Mouse (Mus musculus) ovary, postnatal 10 days (tissue): Measurements from ENCODE around the gene Myo3a.
"Not testable (repeated sequence)": the region's sequence is repeated elsewhere in the genome, so short reads cannot be mapped to it uniquely, and the experiment has no call there.

Experiments
- DNase-seq: peaks from one replicate; pipeline ENCODE4 v3.0.0; 2022; ENCODE audit warnings: low spot score

Myo3a gene

DNA sequence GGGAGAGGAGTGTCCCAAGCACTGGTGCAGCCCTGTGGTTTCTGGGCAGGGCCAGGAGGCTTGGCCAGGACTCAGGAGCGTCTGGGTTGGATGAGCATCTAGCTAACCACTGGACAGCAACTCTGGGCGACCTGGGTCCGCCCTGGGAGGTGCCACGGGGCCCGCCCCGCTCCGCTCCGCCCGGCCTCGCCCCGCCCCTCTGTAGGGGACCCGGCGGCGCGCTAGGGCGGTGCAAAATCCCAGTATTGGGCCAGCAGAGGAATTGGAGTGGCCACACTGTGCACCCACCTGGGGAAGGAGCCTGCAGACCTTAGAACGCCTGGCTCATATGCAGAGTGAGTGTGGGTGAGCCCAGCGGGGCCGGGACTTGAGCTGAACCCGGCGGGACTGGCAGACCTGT is at the start of gene Myo3a:
TSS of gene Myo3a (plus strand) at position 196 of the 400 bp plus-strand sequence.
- no peak for DNase-seq

DNA sequence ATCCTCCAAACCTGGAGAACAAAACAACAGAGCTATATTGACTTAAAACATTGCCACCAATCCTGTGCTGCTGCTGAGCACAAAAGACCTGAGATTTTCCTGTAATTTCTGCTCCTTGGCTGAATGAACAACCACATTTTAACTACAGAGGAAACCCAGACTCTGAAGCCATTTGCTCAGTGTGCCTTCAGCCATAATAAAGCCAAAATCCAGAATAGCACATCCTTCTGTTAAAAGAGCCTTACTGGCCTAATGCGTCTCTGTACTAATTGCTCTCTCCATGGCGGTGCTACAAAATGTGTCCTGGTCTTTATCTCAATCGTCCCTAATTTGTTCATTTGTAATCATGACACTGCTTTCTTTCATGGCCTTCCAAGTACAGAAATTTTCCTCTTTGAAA is 23.2 kb downstream of the Myo3a start:
- DNase-seq, result no peak

- DNase-seq, result no peak
Measured at GRCm38 (mm10) chr2:22251045-22251444, 23.7 kb downstream of the Myo3a start.

DNA sequence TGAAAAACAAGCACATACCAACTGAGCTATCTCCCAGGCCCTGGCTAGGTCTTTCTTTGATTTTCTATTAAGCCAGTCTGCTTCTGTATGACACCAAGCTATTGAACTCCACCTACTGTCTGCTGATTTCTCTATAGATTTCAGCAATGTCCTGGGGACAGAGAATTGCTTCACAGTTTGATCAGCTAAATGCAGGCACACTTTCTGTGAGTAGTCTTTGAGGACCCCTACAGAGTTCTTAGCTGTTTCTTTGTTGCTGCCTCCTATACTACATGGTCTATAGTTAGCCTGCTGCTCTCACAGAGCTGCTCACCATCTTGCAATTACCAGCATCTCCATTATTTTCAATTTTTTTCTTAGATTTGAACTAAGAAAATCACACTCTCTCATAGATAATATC is 28.3 kb downstream of the Myo3a start:
- no peak for DNase-seq

DNA sequence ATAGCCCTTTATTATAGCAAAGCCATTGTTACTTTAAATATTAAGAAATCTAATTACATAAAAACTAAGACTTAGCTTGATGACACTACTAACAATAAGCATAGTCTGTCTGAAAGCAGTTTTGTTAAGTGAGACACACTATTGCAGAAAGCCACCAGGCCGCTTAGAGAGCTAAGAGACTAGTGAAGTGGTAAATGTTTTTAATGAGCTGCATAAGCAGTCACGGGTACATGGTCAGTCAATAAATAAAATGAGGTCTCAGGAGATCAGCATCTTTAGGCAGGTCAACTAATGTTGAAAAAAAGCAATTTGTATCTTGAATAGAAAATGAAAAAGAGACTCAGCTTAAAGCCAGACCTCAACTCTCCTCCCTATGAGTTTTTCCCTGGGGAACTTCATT is 44.3 kb downstream of the Myo3a start:
- DNase-seq, result no peak

GRCm38 (mm10) chr2:22285366-22285765 is 58.1 kb downstream of the Myo3a start:
- DNase-seq, result no peak

DNA sequence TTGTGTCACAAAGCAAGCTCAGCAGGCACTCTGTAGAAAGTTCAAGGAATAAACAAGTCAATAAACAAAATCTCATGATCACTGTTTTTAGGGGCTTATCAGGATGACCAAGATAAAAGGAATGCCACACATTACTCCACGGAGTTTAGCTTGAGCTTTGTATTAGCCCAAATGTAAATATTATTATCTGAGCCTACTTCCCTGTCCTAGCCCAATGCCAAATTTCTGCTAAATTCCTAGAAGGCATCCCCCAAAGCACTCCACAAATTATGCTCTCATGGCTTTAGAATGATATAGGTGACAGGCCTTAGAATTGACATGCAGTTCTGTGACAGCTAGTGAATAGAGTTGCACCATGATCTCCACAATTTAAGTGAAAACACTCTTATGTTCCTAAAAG is 58.5 kb downstream of the Myo3a start:
- DNase-seq, result no peak

DNA sequence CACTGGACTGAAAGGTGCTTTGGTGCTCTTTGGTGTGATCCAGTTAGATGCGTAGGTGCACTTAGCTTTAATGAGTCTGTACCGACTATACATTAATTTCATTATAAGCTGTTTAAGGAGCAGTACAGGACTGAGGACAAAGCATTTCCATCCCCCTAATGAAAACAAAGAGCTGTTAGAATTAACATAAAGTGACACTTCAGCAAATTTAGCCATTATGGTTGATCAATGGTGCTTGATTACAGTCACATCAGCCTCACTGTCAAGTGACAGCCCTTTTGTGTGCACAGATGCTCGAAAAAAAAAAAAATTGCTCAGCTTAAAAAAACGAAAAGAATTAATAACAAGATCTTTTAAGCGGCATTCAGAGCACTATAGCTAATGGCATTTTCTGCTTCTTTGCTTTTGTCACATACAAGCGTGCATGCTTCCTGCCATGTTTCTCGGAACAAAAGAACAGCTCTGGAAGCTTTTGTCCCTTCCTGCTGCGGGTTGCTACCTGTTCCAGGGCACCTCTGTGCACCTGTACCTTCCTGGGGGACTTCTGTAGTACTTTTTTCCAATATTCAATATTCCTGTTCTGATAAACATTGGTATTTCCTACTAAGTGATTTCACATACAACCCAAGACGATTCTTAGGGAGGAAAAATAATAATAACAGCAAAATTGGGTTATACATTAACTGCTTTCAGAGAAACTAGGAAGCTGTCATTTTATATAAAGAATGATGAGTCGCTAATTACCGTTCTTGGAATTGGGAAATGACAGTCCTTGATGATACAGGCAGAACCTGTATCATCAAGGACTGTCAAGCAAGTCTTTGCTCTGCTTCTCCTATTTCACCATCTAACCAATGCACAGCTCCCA is 66.5 kb downstream of the Myo3a start:
- DNase-seq, result no peak

GRCm38 (mm10) chr2:22294447-22294738 is 67.1 kb downstream of the Myo3a start:
- no peak for DNase-seq

DNA sequence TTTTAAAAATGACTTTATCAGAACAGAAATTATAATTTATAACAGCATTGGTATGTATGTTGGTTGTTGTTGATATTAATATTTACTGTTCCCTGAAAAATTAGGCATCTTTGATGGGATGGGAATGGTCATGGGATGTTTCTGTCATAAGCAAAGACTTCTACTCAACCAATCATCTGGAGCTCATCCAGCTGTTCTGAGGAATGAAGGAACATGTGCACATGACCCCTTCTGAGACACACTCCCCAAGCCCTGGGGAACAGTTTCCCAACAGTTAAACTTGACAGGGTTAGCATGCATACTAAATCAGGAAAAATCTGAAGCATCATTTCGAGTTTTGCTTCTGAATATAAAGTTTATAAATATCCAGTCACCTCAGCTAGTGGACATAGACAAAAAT is 70.6 kb downstream of the Myo3a start:
- no peak for DNase-seq

- DNase-seq, result no peak
Measured at GRCm38 (mm10) chr2:22338269-22338857, 111.1 kb downstream of the Myo3a start.

DNA sequence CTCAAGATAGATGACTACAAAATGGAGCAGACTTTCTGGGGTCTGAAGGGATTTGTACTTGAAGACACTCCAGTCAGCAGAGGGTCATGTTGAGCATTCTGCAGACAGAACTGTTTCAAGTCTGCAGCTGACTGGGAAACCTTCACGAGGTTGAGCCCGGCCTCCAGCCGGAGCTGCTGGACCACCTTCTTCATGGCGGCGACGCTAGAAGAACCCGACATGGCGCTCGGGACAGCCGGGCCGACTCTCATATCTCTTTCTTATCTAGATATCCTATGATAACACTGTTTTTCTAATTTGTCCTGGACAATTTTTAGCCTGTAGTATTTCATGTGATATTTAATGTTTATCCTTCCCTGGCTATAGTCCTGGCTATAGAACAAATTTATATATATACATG is 183.2 kb downstream of the Myo3a start:
- DNase-seq, result not testable (repeated sequence)

DNA sequence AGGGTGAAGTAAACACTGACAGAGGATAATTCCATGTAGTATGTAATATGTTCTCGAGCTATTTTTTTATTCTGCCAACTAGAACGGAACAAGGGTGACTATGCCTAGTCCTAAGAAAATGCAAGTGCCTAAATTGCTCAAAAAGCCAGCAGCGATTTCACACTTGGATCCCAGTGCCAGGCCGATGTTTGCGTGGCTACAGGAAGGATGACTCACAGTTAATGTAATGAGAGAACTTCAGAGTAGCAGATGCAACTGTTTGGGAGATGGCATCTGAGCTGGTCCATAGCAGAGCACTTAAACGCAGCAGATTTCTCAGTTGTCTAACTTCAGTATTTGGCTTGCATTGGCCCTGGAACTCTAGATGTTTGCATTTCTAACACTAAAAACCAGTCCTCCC is 321.1 kb downstream of the Myo3a start:
- DNase-seq, result no peak

DNA sequence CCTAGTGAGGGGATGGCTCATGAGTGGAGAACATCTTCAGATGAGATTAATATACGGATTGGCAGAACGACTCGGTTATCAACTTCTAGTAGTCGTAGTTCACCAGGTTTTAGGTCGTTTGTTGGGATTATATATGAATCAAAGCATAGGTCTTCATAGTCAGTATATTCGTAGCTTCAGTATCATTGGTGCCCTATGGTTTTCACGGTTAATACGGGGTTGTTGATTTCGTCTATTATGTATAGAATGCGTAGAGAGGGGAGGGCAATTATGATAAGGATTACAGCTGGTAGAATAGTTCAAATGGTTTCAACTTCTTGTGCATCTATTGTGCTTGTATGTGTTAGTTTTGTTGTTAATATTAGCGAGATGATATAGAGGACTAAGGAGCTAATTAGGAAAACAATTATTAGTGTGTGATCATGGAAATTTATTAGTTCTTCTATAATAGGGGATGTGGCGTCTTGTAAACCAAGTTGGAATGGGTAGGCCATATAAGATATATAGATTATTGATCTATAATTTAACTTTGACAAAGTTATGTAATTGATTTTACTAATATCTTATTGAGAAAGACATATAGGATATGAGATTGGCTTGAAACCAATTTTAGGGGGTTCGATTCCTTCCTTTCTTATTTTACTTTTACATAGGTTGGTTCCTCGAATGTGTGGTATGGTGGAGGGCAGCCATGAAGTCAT is 360.3 kb downstream of the Myo3a start:
- not testable (repeated sequence) for DNase-seq

DNA sequence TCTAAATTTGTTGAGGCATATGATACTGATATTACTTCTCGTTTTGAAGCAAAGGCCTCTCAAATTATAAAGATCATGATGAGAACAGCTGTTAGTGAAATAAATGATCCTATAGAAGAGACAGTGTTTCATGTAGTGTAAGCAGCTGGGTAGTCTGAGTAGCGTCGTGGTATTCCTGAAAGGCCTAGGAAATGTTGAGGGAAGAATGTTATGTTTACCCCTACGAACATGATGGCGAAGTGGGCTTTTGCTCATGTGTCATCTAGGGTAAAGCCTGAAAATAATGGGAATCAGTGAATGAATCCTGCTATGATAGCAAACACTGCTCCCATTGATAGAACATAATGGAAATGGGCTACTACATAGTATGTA is 360.9 kb downstream of the Myo3a start:
- DNase-seq, result not testable (repeated sequence)

- not testable (repeated sequence) for DNase-seq
Measured at GRCm38 (mm10) chr2:22588673-22589381, 361.5 kb downstream of the Myo3a start.

- not testable (repeated sequence) for DNase-seq
Measured at GRCm38 (mm10) chr2:22589382-22590205, 362.3 kb downstream of the Myo3a start.

GRCm38 (mm10) chr2:22590206-22590490 is 362.8 kb downstream of the Myo3a start:
- DNase-seq, result no peak

DNA sequence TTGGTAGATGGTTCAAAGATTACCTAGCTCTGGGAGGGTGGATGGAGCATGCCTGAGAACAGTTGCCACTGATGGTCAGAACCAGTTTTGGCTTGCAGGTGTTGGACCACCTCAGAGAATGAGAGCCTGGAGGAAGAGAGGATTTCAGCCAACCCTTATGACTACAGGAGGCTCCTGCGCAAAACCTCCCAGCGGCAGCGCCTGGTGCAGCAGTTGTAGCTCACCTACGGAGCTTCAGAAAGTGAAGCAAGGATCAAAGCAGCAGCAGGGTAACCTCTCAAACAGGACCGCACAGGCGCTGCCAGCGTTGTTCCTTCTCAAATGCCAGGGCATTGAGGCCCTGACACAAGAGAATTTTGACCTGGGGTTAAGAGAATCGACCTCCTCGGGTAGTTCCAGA is 390.6 kb downstream of the Myo3a start:
- no peak for DNase-seq

DNA sequence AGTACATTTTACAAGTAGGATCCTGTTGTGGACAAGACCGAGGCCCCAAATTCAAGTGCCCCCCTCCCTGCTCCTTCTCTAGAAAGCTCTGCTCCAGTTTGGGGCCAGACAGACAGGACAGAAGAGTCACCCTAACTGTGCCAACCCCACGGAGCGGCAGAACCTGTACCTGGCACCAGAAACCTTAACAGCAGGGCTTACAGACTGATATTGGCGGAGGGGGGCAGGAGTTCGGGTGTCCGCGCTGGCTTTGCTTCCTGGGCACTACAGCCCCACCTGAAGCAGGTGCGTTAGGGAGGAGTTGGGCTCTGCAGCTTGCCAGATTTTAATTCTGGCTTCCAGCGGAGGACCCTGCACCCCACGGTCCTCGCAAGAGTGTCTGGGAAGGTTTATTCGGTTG is 392.1 kb downstream of the Myo3a start:
- DNase-seq, result no peak

GRCm38 (mm10) chr2:22620030-22620429 is 392.7 kb downstream of the Myo3a start:
- no peak for DNase-seq

- DNase-seq, result no peak
Measured at GRCm38 (mm10) chr2:22620534-22620933, 393.2 kb downstream of the Myo3a start.
